ENCODE assay signal across 13 mouse cellular contexts in genomic region chr5:112077097-112077496, GRCm38 (mm10).
DNase-seq lines count a peak whose midpoint lies in the region; ATAC-seq and TF ChIP-seq lines count a peak whose summit lies in the region.
"Had no signal": no experiment of that assay in that cellular context is flagged by ENCODE, and none has a peak within 500 bp of the region (broad histone marks: within the 10 kb centered on the region; RNA-seq: fewer than 3 reads in every experiment).

No protein-coding gene starts in this region.

- ATAC-seq in forebrain, postnatal 0 days = no peak
- ATAC-seq in forebrain, embryonic 11.5 days (replicated peaks; ENCODE audit: low FRiP score) = no peak
- ATAC-seq: liver, postnatal 0 days had no signal

- TF ChIP-seq CTCF in forebrain, postnatal 0 days (IDR thresholded peaks at IDR 0.05; ENCODE audit: low read depth) = no peak

- peak; percentile 20 for DNase-seq in forebrain, embryonic 10.5 days (ENCODE audit: extremely low spot score, low spot score)
- DNase-seq in forebrain, postnatal 0 days = no peak
- DNase-seq in ES-E14 (ENCODE audit: low read depth, low spot score) = no peak
- DNase-seq in forebrain, embryonic 11.5 days (ENCODE audit: low spot score) = peak; percentile 61
- DNase-seq in kidney, postnatal 36 days = peak; percentile 8 to 23
- DNase-seq in left cerebral cortex, postnatal 10 days (ENCODE audit: extremely low spot score in 1 of 2, low spot score in 2 of 2) = no peak
- no peak for DNase-seq in right cerebral cortex, postnatal 10 days (ENCODE audit: low spot score in 2 of 2)
- no peak for DNase-seq in ovary, postnatal 10 days (ENCODE audit: low spot score)
- DNase-seq: cerebellum, adult 9-10 months had no signal

- H3K27me3 ChIP-seq in forebrain, embryonic 10.5 days (ENCODE audit: poor library complexity, severe bottlenecking) = peaks cover 18% of the 10 kb centered on the region; the same call in 1 of the 2 replicates
- no peaks in the 10 kb centered on the region for H3K27me3 ChIP-seq in forebrain, postnatal 0 days (ENCODE audit: insufficient read depth, low read length)
- no peaks in the 10 kb centered on the region for H3K27me3 ChIP-seq in forebrain, embryonic 11.5 days (ENCODE audit: control insufficient read depth, insufficient read depth, low read length)
- H3K27me3 ChIP-seq: stomach, embryonic 15.5 days had no signal

- H3K9me3 ChIP-seq in forebrain, embryonic 10.5 days = peaks cover 5% of the 10 kb centered on the region; the same call in 1 of the 2 replicates
- H3K9me3 ChIP-seq in forebrain, postnatal 0 days (ENCODE audit: low read length) = no peaks in the 10 kb centered on the region
- no peaks in the 10 kb centered on the region for H3K9me3 ChIP-seq in ES-E14 (ENCODE audit: control insufficient read depth, insufficient read depth, low read depth, low read length)
- H3K9me3 ChIP-seq in forebrain, embryonic 11.5 days (ENCODE audit: control insufficient read depth, low read length) = peaks cover 4% of the 10 kb centered on the region; the same call in 1 of the 2 replicates
- H3K9me3 ChIP-seq: stomach, embryonic 15.5 days had no signal

- intact Hi-C loops in left cerebral cortex, postnatal 10 days (cut with DNase I) = no loop called here

- H3K4me1 ChIP-seq in forebrain, embryonic 10.5 days = peaks cover 13% of the 10 kb centered on the region
- no peaks in the 10 kb centered on the region for H3K4me1 ChIP-seq in forebrain, postnatal 0 days (ENCODE audit: insufficient read depth)
- peaks cover 0 to 4% of the 10 kb centered on the region in 2 experiments; a peak in 1 of 4 replicates for H3K4me1 ChIP-seq in ES-E14 (ENCODE audit: control insufficient read depth in 2 of 2, insufficient read depth in 2 of 2, low read length in 2 of 2, poor library complexity in 1 of 2)
- peaks cover 7% of the 10 kb centered on the region for H3K4me1 ChIP-seq in forebrain, embryonic 11.5 days (replicated peaks; ENCODE audit: control insufficient read depth, insufficient read depth, low read length)
- H3K4me1 ChIP-seq: heart, embryonic 12.5 days; stomach, embryonic 15.5 days had no signal

- H3K36me3 ChIP-seq in forebrain, embryonic 10.5 days (replicated peaks) = no peaks in the 10 kb centered on the region
- H3K36me3 ChIP-seq in forebrain, postnatal 0 days (ENCODE audit: insufficient read depth) = no peaks in the 10 kb centered on the region
- no peaks in the 10 kb centered on the region for H3K36me3 ChIP-seq in ES-E14 (ENCODE audit: control insufficient read depth, insufficient read depth, low read length, poor library complexity, severe bottlenecking)
- H3K36me3 ChIP-seq in forebrain, embryonic 11.5 days (ENCODE audit: control insufficient read depth, insufficient read depth, low read length) = no peaks in the 10 kb centered on the region
- H3K36me3 ChIP-seq: heart, embryonic 12.5 days; limb, embryonic 12.5 days; stomach, embryonic 15.5 days had no signal

- H3K27ac ChIP-seq in forebrain, embryonic 10.5 days = peak overlapping the region; percentile 57; the same call in 1 of the 2 replicates
- H3K27ac ChIP-seq in forebrain, postnatal 0 days (ENCODE audit: low read depth, low read length) = no peak overlapping the region
- no peak overlapping the region for H3K27ac ChIP-seq in ES-E14 (ENCODE audit: insufficient read depth, low read depth, low read length, poor library complexity, severe bottlenecking)
- H3K27ac ChIP-seq in forebrain, embryonic 11.5 days (ENCODE audit: low read depth, low read length) = no peak overlapping the region
- H3K27ac ChIP-seq: limb, embryonic 12.5 days; stomach, embryonic 15.5 days had no signal

- H3K4me2 ChIP-seq in forebrain, postnatal 0 days (ENCODE audit: low read depth) = no peak overlapping the region
- no peak overlapping the region for H3K4me2 ChIP-seq in forebrain, embryonic 11.5 days (ENCODE audit: low read depth, low read length, severe bottlenecking)
- H3K4me2 ChIP-seq: heart, embryonic 12.5 days; limb, embryonic 12.5 days; stomach, embryonic 15.5 days had no signal

- 27% methylated on average over 14 of the region's 14 CpGs for WGBS in forebrain, embryonic 10.5 days
- 17% methylated on average over 14 of the region's 14 CpGs for WGBS in forebrain, postnatal 0 days
- 13% methylated on average over 14 of the region's 14 CpGs for WGBS in forebrain, embryonic 11.5 days

- no peak overlapping the region for H3K9ac ChIP-seq in forebrain, postnatal 0 days
- 0 out of 2 replicates have a peak overlapping the region, but pooled peaks have one; percentile 45 for H3K9ac ChIP-seq in ES-E14 (ENCODE audit: insufficient read depth, low read depth, low read length, poor library complexity, severe bottlenecking)
- no peak overlapping the region for H3K9ac ChIP-seq in forebrain, embryonic 11.5 days (ENCODE audit: low read length)
- H3K9ac ChIP-seq: heart, embryonic 12.5 days; limb, embryonic 12.5 days; liver, postnatal 0 days; stomach, embryonic 15.5 days had no signal

- in situ Hi-C loops in ES-E14 (cut with MboI; ENCODE audit: low sequenced_read_pairs in 2 of 2, unreplicated experiment in 2 of 2) = no loop called here

- 0 out of 2 replicates have a peak overlapping the region, but pooled peaks have one; percentile 4 for H3K4me3 ChIP-seq in forebrain, embryonic 10.5 days
- no peak overlapping the region for H3K4me3 ChIP-seq in forebrain, postnatal 0 days (ENCODE audit: low read depth, low read length)
- peak overlapping the region in 1 of 2 experiments; percentile 24; a peak in 1 of 4 replicates for H3K4me3 ChIP-seq in ES-E14 (ENCODE audit: insufficient read depth in 1 of 2, low read depth in 1 of 2, low read length in 2 of 2, poor library complexity in 1 of 2, severe bottlenecking in 1 of 2)
- H3K4me3 ChIP-seq in forebrain, embryonic 11.5 days (ENCODE audit: low read depth, low read length) = no peak overlapping the region
- H3K4me3 ChIP-seq: heart, embryonic 12.5 days; limb, embryonic 12.5 days; stomach, embryonic 15.5 days had no signal

TF ChIP-seq in ES-E14, 5 proteins besides CTCF, POLR2A, EP300 and RAD21:
- TF ChIP-seq ZNF384 (IDR thresholded peaks at IDR 0.05; ENCODE audit: low read depth, low read length) = no peak
- TF ChIP-seq MAFK (IDR thresholded peaks at IDR 0.05; ENCODE audit: insufficient read depth, low read depth, low read length) = no peak
- TF ChIP-seq ZC3H11A (IDR thresholded peaks at IDR 0.05; ENCODE audit: borderline replicate concordance, low read depth, low read length) = no peak
- no peak for TF ChIP-seq CHD2 (IDR thresholded peaks at IDR 0.05; ENCODE audit: low read depth, low read length)
- no peak for TF ChIP-seq HCFC1 (IDR thresholded peaks at IDR 0.05; ENCODE audit: borderline replicate concordance, insufficient read depth, low read length)

Comparison
In these comparisons a context has a peak if more than half of its experiments do, and no peak if none do; other contexts are left out.
1. DNase-seq: peak in forebrain, embryonic 10.5 days (single experiment), forebrain, embryonic 11.5 days (single experiment) and kidney, postnatal 36 days (2 of 2); none in forebrain, postnatal 0 days (single experiment), ES-E14 (single experiment), left cerebral cortex, postnatal 10 days (0 of 2), right cerebral cortex, postnatal 10 days (0 of 2) and ovary, postnatal 10 days (single experiment).